Mouse (Mus musculus): ENCODE results near the gene Prkcb. TPM values are rescaled to one million over a fixed set of nuclear protein-coding genes. Genes with fewer than 3 reads are reported as not detected.
A peak's percentile ranks its signal among the peaks of the same experiment; 100 is the strongest.
"Not testable (repeated sequence)": the region's sequence is repeated elsewhere in the genome, so short reads cannot be mapped to it uniquely, and the experiment has no call there.

Gene Prkcb
- polyA plus RNA-seq (2015; fragmentation: Nextera tagmentation; extraction: Ambion mirVana): 3.3 and 8.4 TPM in 2 replicates

DNA sequence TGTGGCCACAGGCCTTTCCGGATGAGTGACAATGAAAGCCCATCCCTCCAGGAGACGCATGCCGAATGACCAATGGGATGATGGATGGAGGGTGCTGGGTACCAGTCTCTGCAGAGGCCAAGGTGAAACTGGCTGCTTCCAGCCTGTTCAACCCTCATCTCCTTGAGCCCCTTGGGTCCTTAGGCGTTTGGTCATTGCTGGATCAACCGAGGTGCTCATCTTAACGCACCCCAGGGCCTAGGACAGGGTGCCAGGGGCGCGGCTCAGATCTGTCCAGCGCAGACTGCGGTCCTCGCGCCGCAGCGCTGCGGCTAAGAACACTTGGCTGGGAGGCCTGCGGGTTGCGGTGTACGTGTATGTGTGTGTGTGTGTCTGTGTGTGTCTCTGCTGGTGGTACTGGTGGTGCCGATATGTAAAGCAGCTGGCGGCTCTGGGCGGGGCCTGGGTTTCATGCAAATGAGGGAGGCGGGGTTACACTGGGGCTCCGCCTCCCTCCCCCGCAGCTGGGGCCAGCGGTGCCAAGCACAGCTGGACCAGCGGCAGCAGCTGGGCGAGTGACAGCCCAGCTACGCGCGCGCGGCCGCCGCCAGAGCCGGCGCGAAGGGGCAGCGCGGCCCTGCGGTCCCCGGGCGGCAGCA, at the start of gene Prkcb:
Gene Prkcb, plus strand, starts transcription at position 147 of the 638 bp plus-strand sequence.
- Histone ChIP-seq H3K27ac (no peak within 1 kb of the TSS), H3K4me1 (replicated peaks) (peaks cover 17% of the 10 kb centered on the region)
- WGBS: 12% methylated on average over 24 of the region's 42 CpGs

DNA sequence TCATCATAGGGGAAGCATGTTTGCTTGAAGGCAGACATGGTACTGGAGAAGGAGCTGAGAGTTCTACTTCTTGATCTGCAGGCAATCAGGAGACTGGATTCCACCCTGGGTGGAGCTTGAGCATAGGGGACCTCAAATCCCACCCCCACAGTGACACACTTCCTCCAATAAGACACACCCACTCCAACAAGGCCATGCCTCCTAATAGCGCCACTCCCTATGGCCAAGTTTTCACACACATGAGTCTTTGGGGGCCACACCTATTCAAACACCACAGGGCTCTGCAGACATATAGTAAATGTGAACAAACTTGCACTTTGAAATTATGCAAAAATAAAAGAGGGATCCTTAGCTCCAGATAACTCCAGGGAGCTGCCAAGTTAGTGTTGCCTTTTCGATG, 49.6 kb upstream of the Prkcb start:
- WGBS: 83% methylated on average over 2 of the region's 2 CpGs
- no peaks in the 10 kb centered on the region for H3K4me1 ChIP-seq (replicated peaks)
- H3K27me3 ChIP-seq: no peaks in the 10 kb centered on the region
- no peak overlapping the region for H3K9ac ChIP-seq
- no peaks in the 10 kb centered on the region for H3K9me3 ChIP-seq (replicated peaks)
- H3K4me3 ChIP-seq: no peak overlapping the region
- no peak for ATAC-seq (replicated peaks; ENCODE audit: insufficient number of reproducible peaks, insufficient read depth, low FRiP score, low read depth)
- H3K27ac ChIP-seq: no peak overlapping the region
- no peaks in the 10 kb centered on the region for H3K36me3 ChIP-seq
- no peak overlapping the region for H3K4me2 ChIP-seq

More for the DNA sequence above, at the start of gene Prkcb:
- Histone ChIP-seq H3K36me3 (no peaks in the 10 kb centered on the region), H3K4me3 (peak within 1 kb of the TSS; percentile 60), H3K27me3 (peaks cover 42% of the 10 kb centered on the region), H3K4me2 (peak within 1 kb of the TSS; percentile 92), H3K9me3 (replicated peaks) (no peaks in the 10 kb centered on the region), H3K9ac (peak within 1 kb of the TSS; percentile 32)
- ATAC-seq (replicated peaks; ENCODE audit: insufficient number of reproducible peaks, insufficient read depth, low FRiP score, low read depth): peak; percentile 78

DNA sequence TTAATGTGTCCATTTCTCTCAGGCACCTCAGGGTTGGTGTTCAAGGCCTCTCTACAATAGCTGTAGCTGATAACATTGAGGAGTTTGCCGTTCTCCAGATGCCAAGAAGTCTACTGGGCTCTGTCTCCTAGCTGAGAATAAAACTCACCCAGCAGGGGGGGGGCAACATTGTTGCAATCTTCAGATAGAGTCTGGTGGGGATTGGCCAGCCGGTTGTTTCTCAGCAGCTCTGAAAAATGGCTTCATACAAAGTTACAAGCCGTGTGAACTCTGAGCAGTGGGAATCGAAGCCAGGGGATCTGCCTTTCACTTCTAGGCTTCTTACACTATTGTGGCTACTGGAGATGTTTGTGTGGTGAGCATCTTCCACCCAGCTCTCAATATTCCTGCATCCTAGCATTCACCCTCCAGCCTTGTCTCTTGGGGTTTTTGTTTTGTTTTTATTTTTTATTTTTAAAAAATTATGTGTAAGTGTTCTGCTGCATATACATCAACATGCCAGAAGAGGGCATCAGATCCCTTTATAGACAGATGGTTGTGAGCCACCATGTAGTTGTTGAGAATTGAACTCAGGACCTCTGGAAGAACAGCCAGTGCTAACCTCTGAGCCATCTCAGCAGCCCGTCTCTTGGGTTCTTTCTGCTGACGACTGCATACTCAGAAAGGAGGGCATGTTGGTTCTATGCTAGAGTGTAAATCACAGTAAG, 48.0 kb upstream of the Prkcb start:
- H3K9me3 ChIP-seq (replicated peaks): no peaks in the 10 kb centered on the region
- no peak overlapping the region for H3K4me2 ChIP-seq
- H3K27me3 ChIP-seq: no peaks in the 10 kb centered on the region
- H3K36me3 ChIP-seq: no peaks in the 10 kb centered on the region
- no peaks in the 10 kb centered on the region for H3K4me1 ChIP-seq (replicated peaks)
- 67% methylated on average over 6 of the region's 6 CpGs for WGBS
- H3K9ac ChIP-seq: no peak overlapping the region
- no peak overlapping the region for H3K4me3 ChIP-seq
- no peak for ATAC-seq (replicated peaks; ENCODE audit: insufficient number of reproducible peaks, insufficient read depth, low FRiP score, low read depth)
- no peak overlapping the region for H3K27ac ChIP-seq

DNA sequence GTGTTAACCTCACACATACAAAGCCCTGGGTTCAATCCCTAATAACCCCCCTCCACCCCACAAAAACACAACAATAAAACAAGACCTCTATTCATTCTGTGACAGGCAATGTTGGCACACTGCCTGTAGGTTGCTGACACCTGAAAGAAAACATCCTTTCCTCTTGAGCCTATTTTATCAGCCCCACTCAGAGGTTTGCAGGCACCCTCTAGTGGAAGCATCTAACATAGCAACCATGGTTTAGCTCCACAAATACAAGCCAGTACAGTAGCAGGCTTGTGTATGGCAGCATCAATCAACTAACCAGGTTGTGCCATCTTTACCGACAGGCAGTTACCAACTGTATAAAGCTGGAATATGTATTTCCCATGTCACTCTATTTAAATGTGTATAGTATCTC, 46.3 kb upstream of the Prkcb start:
- ATAC-seq (replicated peaks; ENCODE audit: insufficient number of reproducible peaks, insufficient read depth, low FRiP score, low read depth): no peak
- Histone ChIP-seq H3K36me3 (no peaks in the 10 kb centered on the region), H3K4me3 (no peak overlapping the region), H3K4me2 (no peak overlapping the region), H3K9ac (no peak overlapping the region), H3K4me1 (replicated peaks) (no peaks in the 10 kb centered on the region), H3K27ac (no peak overlapping the region), H3K9me3 (replicated peaks) (no peaks in the 10 kb centered on the region), H3K27me3 (no peaks in the 10 kb centered on the region)
- 26% methylated on average over 1 of the region's 1 CpGs for WGBS

DNA sequence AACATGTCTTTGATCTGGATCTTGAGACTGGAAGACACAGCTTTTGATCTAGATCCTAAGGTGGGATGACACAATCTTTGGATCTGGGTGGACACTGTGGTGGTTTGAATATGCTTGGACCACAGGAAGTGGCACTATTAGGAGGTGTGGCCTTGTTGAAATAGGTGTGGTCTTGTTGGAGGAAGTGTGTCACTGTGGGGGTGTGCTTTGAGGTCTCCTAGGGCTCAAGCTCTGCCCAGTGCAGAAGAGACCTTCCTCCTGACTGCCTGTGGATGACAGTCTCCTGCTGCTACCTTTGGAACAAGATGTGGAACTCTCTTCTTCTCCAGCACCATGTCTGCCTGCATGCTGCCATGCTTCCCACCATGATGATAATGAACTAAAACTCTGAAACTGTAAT, 45.8 kb upstream of the Prkcb start:
- not testable (repeated sequence) for H3K4me2 ChIP-seq; H3K4me3 ChIP-seq; H3K36me3 ChIP-seq; H3K4me1 ChIP-seq (replicated peaks); H3K27ac ChIP-seq; H3K9me3 ChIP-seq (replicated peaks); H3K27me3 ChIP-seq; ATAC-seq (replicated peaks; ENCODE audit: insufficient number of reproducible peaks, insufficient read depth, low FRiP score, low read depth); H3K9ac ChIP-seq

DNA sequence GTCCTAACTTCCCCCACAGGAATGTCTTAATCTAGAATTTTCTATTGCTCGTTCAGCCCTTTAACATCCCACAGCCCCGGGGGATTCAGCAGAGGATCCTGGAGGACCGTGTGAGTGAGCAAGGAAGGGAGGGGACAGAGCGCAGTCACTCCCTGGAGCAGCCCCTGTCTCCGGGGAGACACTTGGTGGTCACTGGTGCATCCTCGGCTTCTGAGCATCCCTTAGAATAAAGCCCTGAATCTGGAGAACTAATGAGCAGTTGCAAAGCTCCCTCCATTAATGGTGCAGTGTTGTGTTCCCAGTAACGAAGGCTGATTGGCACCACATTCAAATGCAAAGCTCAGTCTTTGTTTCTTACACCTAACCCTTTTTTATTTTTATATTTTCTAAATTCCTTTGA, 44.4 kb upstream of the Prkcb start:
- H3K27me3 ChIP-seq: no peaks in the 10 kb centered on the region
- no peak overlapping the region for H3K27ac ChIP-seq
- no peak overlapping the region for H3K9ac ChIP-seq
- H3K36me3 ChIP-seq: no peaks in the 10 kb centered on the region
- ATAC-seq (replicated peaks; ENCODE audit: insufficient number of reproducible peaks, insufficient read depth, low FRiP score, low read depth): no peak
- H3K9me3 ChIP-seq (replicated peaks): no peaks in the 10 kb centered on the region
- H3K4me3 ChIP-seq: no peak overlapping the region
- 50% methylated on average over 7 of the region's 7 CpGs for whole genome bisulfite sequencing
- no peaks in the 10 kb centered on the region for H3K4me1 ChIP-seq (replicated peaks)
- no peak overlapping the region for H3K4me2 ChIP-seq

DNA sequence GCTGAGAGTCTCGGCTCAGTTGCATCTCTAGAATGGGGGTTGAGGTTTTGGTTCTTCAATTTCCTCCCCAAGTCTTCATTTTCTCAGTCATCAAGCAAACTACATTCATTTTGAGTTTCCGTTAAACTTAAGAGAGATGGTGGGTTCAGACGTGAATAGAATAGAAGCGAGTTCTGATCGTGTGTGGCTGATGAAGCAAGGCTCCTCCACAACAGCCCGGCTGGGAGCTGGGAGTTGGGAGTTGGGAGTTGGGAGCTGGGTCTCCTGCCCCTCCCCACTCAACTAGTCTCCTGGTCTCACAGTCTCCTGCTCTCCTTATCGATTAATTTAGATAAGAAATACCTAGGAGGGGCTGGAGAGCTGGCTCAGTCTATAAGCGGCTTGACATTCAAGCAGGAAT, 44.0 kb upstream of the Prkcb start:
- no peak for ATAC-seq (replicated peaks; ENCODE audit: insufficient number of reproducible peaks, insufficient read depth, low FRiP score, low read depth)
- H3K4me1 ChIP-seq (replicated peaks): no peaks in the 10 kb centered on the region
- H3K27me3 ChIP-seq: no peaks in the 10 kb centered on the region
- H3K27ac ChIP-seq: no peak overlapping the region
- no peak overlapping the region for H3K9ac ChIP-seq
- H3K9me3 ChIP-seq (replicated peaks): no peaks in the 10 kb centered on the region
- H3K4me3 ChIP-seq: no peak overlapping the region
- WGBS: 59% methylated on average over 8 of the region's 8 CpGs
- H3K4me2 ChIP-seq: no peak overlapping the region
- no peaks in the 10 kb centered on the region for H3K36me3 ChIP-seq

DNA sequence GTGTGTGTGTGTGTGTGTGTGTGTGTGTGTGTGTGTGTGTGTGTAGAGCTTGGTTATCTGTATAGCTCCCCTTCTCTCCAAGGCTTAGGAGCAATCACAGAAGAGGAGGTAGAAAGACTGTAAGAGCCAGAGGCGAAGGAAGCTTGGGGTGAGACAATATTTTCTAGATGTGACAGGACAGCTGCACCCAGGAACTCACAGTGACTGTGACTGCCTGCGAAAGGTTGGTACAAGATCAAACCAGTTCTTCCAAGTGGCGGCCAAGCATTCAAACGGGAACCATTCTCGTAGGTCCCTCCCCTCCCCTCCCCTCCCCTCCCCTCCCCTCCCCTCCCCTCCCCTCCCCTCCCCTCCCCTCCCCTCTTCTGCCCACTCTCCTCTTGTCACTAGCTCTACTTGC, 42.6 kb upstream of the Prkcb start:
- Histone ChIP-seq H3K4me1 (replicated peaks) (no peaks in the 10 kb centered on the region), H3K4me3 (no peak overlapping the region), H3K4me2 (no peak overlapping the region), H3K27me3 (no peaks in the 10 kb centered on the region), H3K9me3 (replicated peaks) (no peaks in the 10 kb centered on the region), H3K9ac (no peak overlapping the region), H3K27ac (no peak overlapping the region), H3K36me3 (no peaks in the 10 kb centered on the region)
- 64% methylated on average over 5 of the region's 5 CpGs for WGBS
- no peak for ATAC-seq (replicated peaks; ENCODE audit: insufficient number of reproducible peaks, insufficient read depth, low FRiP score, low read depth)

DNA sequence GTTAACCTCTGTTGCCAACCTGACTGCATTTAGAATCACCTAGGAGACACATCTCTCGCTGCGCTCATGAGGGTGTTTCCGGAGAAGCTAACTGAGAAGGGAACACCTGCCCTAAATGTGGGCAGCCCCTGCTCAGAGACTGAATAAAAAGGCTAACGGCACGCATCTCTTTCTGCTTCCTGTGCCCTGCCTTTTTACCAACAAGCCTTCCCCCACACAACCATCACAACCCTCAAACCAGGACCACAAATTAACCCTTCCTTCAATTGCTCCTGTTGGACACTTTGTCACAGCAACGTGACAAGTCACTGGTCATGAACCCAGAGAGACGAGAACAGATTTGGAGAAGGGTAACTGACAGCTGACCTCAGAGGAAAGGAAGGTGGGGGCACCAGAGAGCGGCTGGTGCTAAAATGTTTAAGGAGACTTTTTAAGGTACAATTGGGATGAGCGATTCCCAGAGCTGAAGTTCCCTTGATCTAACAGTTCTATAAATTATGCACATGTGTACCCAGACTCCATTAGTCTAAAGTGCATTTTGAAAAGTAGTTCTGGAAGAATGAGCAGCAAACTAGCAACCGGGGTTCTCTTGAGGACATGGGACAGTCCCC, 41.2 kb upstream of the Prkcb start:
- Histone ChIP-seq H3K27ac (no peak overlapping the region), H3K9ac (no peak overlapping the region), H3K9me3 (replicated peaks) (no peaks in the 10 kb centered on the region), H3K36me3 (no peaks in the 10 kb centered on the region), H3K27me3 (no peaks in the 10 kb centered on the region), H3K4me1 (replicated peaks) (peaks cover 2% of the 10 kb centered on the region; the same call in 1 of the 2 replicates), H3K4me3 (no peak overlapping the region), H3K4me2 (no peak overlapping the region)
- no peak for ATAC-seq (replicated peaks; ENCODE audit: insufficient number of reproducible peaks, insufficient read depth, low FRiP score, low read depth)
- WGBS: 72% methylated on average over 10 of the region's 10 CpGs

DNA sequence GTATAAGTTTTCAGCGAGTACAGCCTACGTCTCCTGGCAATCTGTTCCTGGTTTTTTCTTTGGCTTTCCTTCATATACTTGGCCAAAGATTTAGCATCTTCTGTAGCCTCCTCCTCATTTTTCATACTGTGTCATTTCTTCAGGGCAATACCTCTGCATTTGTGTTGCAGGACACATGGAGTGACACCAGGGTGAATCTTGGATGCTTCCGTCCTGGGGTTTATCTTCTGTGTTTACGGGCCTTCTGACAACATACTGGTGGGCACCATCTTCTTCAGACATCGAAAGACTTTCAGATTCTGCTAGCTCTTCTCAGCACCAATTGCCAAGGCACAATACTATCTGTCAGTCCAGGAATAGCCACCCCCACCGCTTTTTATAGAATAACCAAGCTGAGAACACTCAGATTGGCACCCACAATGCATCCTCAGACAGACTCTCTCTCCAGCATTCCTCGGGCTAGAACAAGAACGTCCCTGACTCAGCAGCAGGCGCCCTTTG, 39.2 kb upstream of the Prkcb start:
- ATAC-seq (replicated peaks; ENCODE audit: insufficient number of reproducible peaks, insufficient read depth, low FRiP score, low read depth): no peak
- H3K4me2 ChIP-seq: no peak overlapping the region
- H3K4me1 ChIP-seq (replicated peaks): peaks cover 2% of the 10 kb centered on the region; the same call in 1 of the 2 replicates
- no peak overlapping the region for H3K9ac ChIP-seq
- WGBS: 72% methylated on average over 9 of the region's 9 CpGs
- no peaks in the 10 kb centered on the region for H3K9me3 ChIP-seq (replicated peaks)
- no peaks in the 10 kb centered on the region for H3K36me3 ChIP-seq
- no peak overlapping the region for H3K27ac ChIP-seq
- H3K27me3 ChIP-seq: no peaks in the 10 kb centered on the region
- no peak overlapping the region for H3K4me3 ChIP-seq

DNA sequence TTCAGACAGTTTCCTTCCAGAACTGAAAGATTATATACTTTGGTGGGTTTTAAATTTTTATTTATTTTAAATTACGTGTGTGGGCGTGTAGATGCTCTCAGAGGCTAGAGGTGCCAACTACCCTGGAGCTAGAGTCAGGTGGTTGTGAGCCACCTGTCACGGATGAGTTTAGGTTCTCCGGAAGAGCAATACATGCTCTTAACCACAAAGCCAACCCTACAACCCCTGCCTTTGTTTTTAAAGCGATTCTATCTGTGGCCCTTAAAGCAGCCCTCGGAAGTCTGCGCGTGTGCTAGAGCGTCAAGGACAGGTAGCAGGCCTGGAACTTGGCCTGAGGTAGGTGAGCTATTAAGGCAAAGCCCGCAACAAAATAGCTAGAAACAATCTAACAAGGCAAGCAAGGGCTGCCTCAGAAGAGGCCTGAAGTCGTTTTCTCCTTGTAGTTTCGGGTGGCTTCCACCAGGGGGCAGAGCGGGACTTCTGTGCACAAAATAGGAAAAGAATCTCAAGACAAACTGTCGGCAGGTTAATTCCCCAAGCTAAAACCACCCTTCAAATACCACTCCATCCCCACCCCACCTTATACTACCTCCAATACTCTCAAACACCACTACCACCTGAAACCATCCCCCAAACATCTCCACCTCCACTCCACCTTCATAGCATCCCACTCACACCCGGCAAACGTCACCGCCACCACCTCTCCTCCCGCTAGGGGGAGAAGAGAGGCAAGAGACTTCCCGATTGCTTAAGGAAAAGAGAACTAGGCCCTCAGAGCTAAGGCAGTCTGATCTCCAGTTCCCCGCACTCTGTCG, 37.1 kb upstream of the Prkcb start:
- Histone ChIP-seq H3K9ac (no peak overlapping the region), H3K27ac (no peak overlapping the region), H3K4me1 (replicated peaks) (peaks cover 2% of the 10 kb centered on the region; the same call in 1 of the 2 replicates), H3K4me2 (peak overlapping the region; percentile 37), H3K9me3 (replicated peaks) (no peaks in the 10 kb centered on the region), H3K27me3 (no peaks in the 10 kb centered on the region), H3K4me3 (no peak overlapping the region), H3K36me3 (no peaks in the 10 kb centered on the region)
- no peak for ATAC-seq (replicated peaks; ENCODE audit: insufficient number of reproducible peaks, insufficient read depth, low FRiP score, low read depth)
- 25% methylated on average over 21 of the region's 21 CpGs for WGBS
